Comparison of ENCODE assay signal across 8 mouse cellular contexts in genomic region chr6:21985732-21986540, GRCm38 (mm10). TPM values are rescaled to one million over a fixed set of nuclear protein-coding genes. Genes with fewer than 3 reads are reported as not detected.
A peak's percentile ranks its signal among the peaks of the same experiment; 100 is the strongest.
DNase-seq lines count a peak whose midpoint lies in the region; ATAC-seq and TF ChIP-seq lines count a peak whose summit lies in the region.

Cped1 (plus strand) TSS chr6:21985916.

- H3K27me3 ChIP-seq in E14TG2a.4 (ENCODE audit: insufficient read depth, low read length): peaks cover 38% of the 10 kb centered on the region
- peaks cover 34% of the 10 kb centered on the region for H3K27me3 ChIP-seq in forebrain, embryonic 13.5 days
- H3K27me3 ChIP-seq in limb, embryonic 11.5 days (ENCODE audit: control insufficient read depth, insufficient read depth, low read length): no peaks in the 10 kb centered on the region
- peaks cover 14% of the 10 kb centered on the region; the same call in 1 of the 2 replicates for H3K27me3 ChIP-seq in midbrain, embryonic 11.5 days (ENCODE audit: control insufficient read depth, insufficient read depth, low read length)

- intact Hi-C loops in heart, postnatal 36 days (cut with DNase I): loop anchor here (1.0 to 5.0 kb wide), 6 partner anchors 15 to 189 kb away; no protein-coding TSS in a partner anchor

- no peak for TF ChIP-seq CTCF in E14TG2a.4 (conservative IDR thresholded peaks at IDR 0.05; ENCODE audit: low read length)

- H3K9me3 ChIP-seq in E14TG2a.4 (ENCODE audit: low read length): no peaks in the 10 kb centered on the region
- no peaks in the 10 kb centered on the region for H3K9me3 ChIP-seq in forebrain, embryonic 13.5 days (replicated peaks)
- no peaks in the 10 kb centered on the region for H3K9me3 ChIP-seq in limb, embryonic 11.5 days (ENCODE audit: control insufficient read depth, low read length)
- no peaks in the 10 kb centered on the region for H3K9me3 ChIP-seq in midbrain, embryonic 11.5 days (ENCODE audit: control insufficient read depth, low read length)

- H3K4me3 ChIP-seq in E14TG2a.4 (replicated peaks; ENCODE audit: low read length): peak within 1 kb of the TSS; percentile 68
- peak within 1 kb of the TSS; percentile 44 for H3K4me3 ChIP-seq in forebrain, embryonic 13.5 days
- peak within 1 kb of the TSS; percentile 54 for H3K4me3 ChIP-seq in limb, embryonic 11.5 days (ENCODE audit: low read depth, low read length)
- H3K4me3 ChIP-seq in midbrain, embryonic 11.5 days (ENCODE audit: low read depth, low read length): peak within 1 kb of the TSS; percentile 33

- peak in 1 of 2 experiments; percentile 44 for DNase-seq in adrenal gland, postnatal 4 days (ENCODE audit: low spot score in 2 of 2)
- peak; percentile 77 to 85 for DNase-seq in heart, postnatal 36 days
- DNase-seq in limb, embryonic 11.5 days (ENCODE audit: low spot score): peak; percentile 82
- peak; percentile 95 for DNase-seq in midbrain, embryonic 11.5 days (ENCODE audit: low spot score, missing footprints)
- DNase-seq in spleen, postnatal 36 days (ENCODE audit: low spot score in 2 of 2): peak; percentile 10 to 13
- DNase-seq in layer of hippocampus, postnatal 14 days (ENCODE audit: low spot score in 2 of 2): no peak

- H3K27ac ChIP-seq in forebrain, embryonic 13.5 days: no peak within 1 kb of the TSS
- H3K27ac ChIP-seq in limb, embryonic 11.5 days (replicated peaks; ENCODE audit: low read depth, low read length): peak within 1 kb of the TSS; percentile 77
- no peak within 1 kb of the TSS for H3K27ac ChIP-seq in midbrain, embryonic 11.5 days (ENCODE audit: low read depth, low read length)

- peak within 1 kb of the TSS; percentile 85 for H3K4me2 ChIP-seq in forebrain, embryonic 13.5 days
- peak within 1 kb of the TSS; percentile 82 for H3K4me2 ChIP-seq in limb, embryonic 11.5 days (ENCODE audit: low read depth, severe bottlenecking)
- H3K4me2 ChIP-seq in midbrain, embryonic 11.5 days: peak within 1 kb of the TSS; percentile 80

- ATAC-seq in forebrain, embryonic 13.5 days: peak; percentile 77
- ATAC-seq in limb, embryonic 11.5 days (ENCODE audit: insufficient number of reproducible peaks, low FRiP score, low TSS enrichment, low read depth): peak; percentile 71
- peak; percentile 86 for ATAC-seq in midbrain, embryonic 11.5 days (ENCODE audit: low FRiP score)

- under 1% methylated on average over 38 of the region's 38 CpGs for WGBS in forebrain, embryonic 13.5 days
- under 1% methylated on average over 38 of the region's 38 CpGs for WGBS in limb, embryonic 11.5 days
- under 1% methylated on average over 38 of the region's 38 CpGs for WGBS in midbrain, embryonic 11.5 days

- no peaks in the 10 kb centered on the region for H3K36me3 ChIP-seq in E14TG2a.4 (ENCODE audit: insufficient read depth, low read length)
- H3K36me3 ChIP-seq in forebrain, embryonic 13.5 days (ENCODE audit: poor library complexity, severe bottlenecking): no peaks in the 10 kb centered on the region
- no peaks in the 10 kb centered on the region for H3K36me3 ChIP-seq in limb, embryonic 11.5 days (ENCODE audit: control insufficient read depth, insufficient read depth, low read length)
- no peaks in the 10 kb centered on the region for H3K36me3 ChIP-seq in midbrain, embryonic 11.5 days (ENCODE audit: control insufficient read depth, insufficient read depth, low read length)

- H3K9ac ChIP-seq in forebrain, embryonic 13.5 days: peak within 1 kb of the TSS; percentile 56
- H3K9ac ChIP-seq in limb, embryonic 11.5 days (ENCODE audit: low read length): peak within 1 kb of the TSS; percentile 89
- H3K9ac ChIP-seq in midbrain, embryonic 11.5 days (ENCODE audit: low read length): peak within 1 kb of the TSS; percentile 40; the same call in 1 of the 2 replicates

- peaks cover 22% of the 10 kb centered on the region for H3K4me1 ChIP-seq in E14TG2a.4 (replicated peaks; ENCODE audit: low read depth, low read length)
- peaks cover 17% of the 10 kb centered on the region for H3K4me1 ChIP-seq in forebrain, embryonic 13.5 days
- no peaks in the 10 kb centered on the region for H3K4me1 ChIP-seq in limb, embryonic 11.5 days (ENCODE audit: control insufficient read depth, insufficient read depth, low read length)
- H3K4me1 ChIP-seq in midbrain, embryonic 11.5 days (ENCODE audit: control insufficient read depth, insufficient read depth, low read length): 0 out of 2 replicates have a peak, but pooled peaks cover 5% of the 10 kb centered on the region

RNA-seq across cellular contexts. Expression of gene Cped1, which starts in this region (rescaled TPM):
- 10 to 100 TPM; 25.1 to 29.0 TPM for total RNA-seq in adrenal gland, postnatal 4 days (2021)
- 2.7 and 3.0 TPM in 2 replicates for polyA plus RNA-seq in forebrain, embryonic 13.5 days (2015; fragmentation: Nextera tagmentation; extraction: Ambion mirVana)
- 10 to 100 TPM; 22.1 to 22.2 TPM for total RNA-seq in heart, postnatal 36 days (2021)
- polyA plus RNA-seq in limb, embryonic 11.5 days (2014; fragmentation: Nextera tagmentation; extraction: Ambion mirVana): 74.8 and 75.0 TPM in 2 replicates
- polyA plus RNA-seq in midbrain, embryonic 11.5 days (2014; fragmentation: Nextera tagmentation; extraction: Ambion mirVana): 9.6 and 12.9 TPM in 2 replicates
- total RNA-seq in layer of hippocampus, postnatal 14 days (2021): 1 to 10 TPM; 1.4 to 2.7 TPM

Comparison
In these comparisons a context has a peak if more than half of its experiments do, and no peak if none do; other contexts are left out.
1. RNA of gene Cped1 (total RNA-seq): 25.1 to 29.0 TPM in adrenal gland, postnatal 4 days and 22.1 to 22.2 TPM in heart, postnatal 36 days; 1.4 to 2.7 TPM in layer of hippocampus, postnatal 14 days; every median in the first group is over 4 times any median in the second.
2. DNase-seq: peak in heart, postnatal 36 days (2 of 2), limb, embryonic 11.5 days (single experiment), midbrain, embryonic 11.5 days (single experiment) and spleen, postnatal 36 days (2 of 2); none in layer of hippocampus, postnatal 14 days (0 of 2).
3. Peak in every context shown above with its lines, with median percentiles within 50 percentile points of each other: H3K4me3 ChIP-seq, ATAC-seq, H3K4me2 ChIP-seq and H3K9ac ChIP-seq.